Mouse (Mus musculus) thymus, adult 2 months (tissue): ENCODE measurements around the gene Mmd2.
A peak's percentile ranks its signal among the peaks of the same experiment; 100 is the strongest.

ENCODE experiments used
- CTCF ChIP-seq: fragments of 200-500 bp; IDR thresholded peaks from 2 replicates; pipeline ENCODE4 v1.5.1; 2012; ENCODE audit warnings: mild to moderate bottlenecking, control low read depth, low read length, moderate library complexity, borderline replicate concordance; ENCODE audit not compliant: control insufficient read depth, poor library complexity, insufficient read depth; ENCODE audit errors: extremely low read depth
- POLR2A ChIP-seq: fragments of 200-500 bp; IDR thresholded peaks from 2 replicates; pipeline ENCODE4 v1.6.1; 2012; ENCODE audit warnings: mild to moderate bottlenecking, low read length, control low read depth, moderate library complexity; ENCODE audit not compliant: control insufficient read depth, poor library complexity, insufficient read depth; ENCODE audit errors: extremely low read depth

GRCm38 (mm10) chr5:142628726-142629662 lies 20.4 kb upstream of the Mmd2 start:
- TF ChIP-seq CTCF (no peak; the same call in 1 of the 2 replicates), POLR2A (peak; percentile 97)
